Mouse (Mus musculus) urinary bladder, adult 2 months (tissue): Measurements from ENCODE around the gene Gpr137. TPM values are rescaled to one million over a fixed set of nuclear protein-coding genes. Genes with fewer than 3 reads are reported as not detected.
A peak's percentile ranks its signal among the peaks of the same experiment; 100 is the strongest.
"Not testable (repeated sequence)": the region's sequence is repeated elsewhere in the genome, so short reads cannot be mapped to it uniquely, and the experiment has no call there.

Experiments
- DNase-seq: peaks from one replicate; pipeline ENCODE4 v3.0.0; 2022; ENCODE audit warnings: low spot score
- polyA plus RNA-seq: library from polyadenylated mRNA; depleted of rRNA; stranded (reverse); fragments of >200 nt; gene quantifications from 2 replicates; pipeline ENCODE4 v1.2.3, GENCODE M21; 2012; rRNA removed

Gene Gpr137
- polyA plus RNA-seq, 1 experiment = 52.2 TPM

DNA sequence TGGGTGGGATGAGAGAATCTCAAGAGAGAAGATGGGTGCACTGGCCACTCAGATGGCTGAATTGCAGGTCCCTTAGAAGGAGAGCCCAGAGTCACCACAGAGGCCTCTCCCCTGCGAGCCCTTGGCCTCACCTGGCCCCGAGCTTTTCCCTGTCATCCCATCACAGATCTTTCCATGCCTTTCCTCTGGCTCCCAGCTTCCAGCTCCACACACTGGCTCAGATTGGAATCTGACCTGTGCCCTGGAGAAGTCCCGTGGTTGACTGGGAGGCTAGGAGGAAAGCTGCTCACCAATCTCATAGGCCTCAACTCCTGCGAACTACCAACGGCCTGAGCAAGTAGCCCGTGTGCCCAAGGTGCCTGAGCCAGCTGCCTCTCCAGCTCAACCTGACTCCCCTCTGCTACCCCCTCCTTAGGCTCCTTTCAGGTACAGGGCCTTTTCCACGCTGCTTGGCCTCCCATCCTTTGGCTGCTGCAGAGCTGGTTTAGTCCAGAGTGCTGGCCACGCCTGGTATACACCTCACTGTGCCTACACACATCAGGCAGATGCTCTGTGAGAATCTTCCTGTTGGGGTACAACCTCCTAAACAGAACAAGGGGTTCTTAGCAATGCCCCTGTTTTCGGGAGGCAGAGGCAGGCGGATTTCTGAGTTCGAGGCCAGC lies 36.7 kb downstream of the Gpr137 start:
- DNase-seq = peak; percentile 17

- no peak for DNase-seq
Measured at GRCm38 (mm10) chr19:6904846-6905245, 37.4 kb downstream of the Gpr137 start.

DNA sequence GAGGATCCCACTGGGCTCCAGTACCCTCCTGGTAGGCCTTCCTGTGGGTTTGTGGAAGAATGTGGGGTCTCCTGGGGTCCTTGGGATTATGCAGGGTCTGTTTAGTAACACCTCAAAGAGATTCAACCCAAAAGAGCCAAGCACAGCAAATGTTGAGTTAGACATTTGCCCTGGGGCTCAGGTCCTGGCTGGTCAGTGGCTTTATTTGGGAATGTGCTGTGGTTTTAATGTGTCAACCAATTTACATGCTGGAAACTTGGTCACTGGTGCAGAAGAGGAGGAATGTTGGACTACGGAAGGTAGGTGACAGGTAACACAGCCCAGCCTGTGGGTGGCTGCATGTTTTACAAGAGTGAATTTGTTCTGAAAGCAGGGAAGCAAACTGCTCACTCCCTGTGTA lies 39.2 kb downstream of the Gpr137 start:
- DNase-seq = no peak

DNA sequence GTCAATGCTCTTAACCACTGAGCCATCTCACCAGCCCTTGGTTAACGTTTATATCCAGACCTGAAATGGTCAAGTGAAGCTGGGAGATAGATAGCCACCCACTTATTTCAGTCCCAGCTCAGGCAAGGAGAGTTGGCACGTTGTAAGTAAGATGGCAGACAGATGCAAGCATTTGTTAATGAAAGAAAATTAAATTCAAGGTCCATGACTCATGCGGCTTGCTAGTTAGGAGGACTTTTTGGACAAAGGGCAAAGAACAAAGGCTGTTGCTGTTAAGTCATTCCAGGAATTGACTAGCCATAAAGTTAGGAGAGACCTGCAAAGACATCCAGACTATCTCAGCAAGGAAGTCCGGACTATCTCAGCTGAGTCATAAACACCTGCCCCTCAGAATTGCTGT lies 42.6 kb downstream of the Gpr137 start:
- no peak for DNase-seq

DNA sequence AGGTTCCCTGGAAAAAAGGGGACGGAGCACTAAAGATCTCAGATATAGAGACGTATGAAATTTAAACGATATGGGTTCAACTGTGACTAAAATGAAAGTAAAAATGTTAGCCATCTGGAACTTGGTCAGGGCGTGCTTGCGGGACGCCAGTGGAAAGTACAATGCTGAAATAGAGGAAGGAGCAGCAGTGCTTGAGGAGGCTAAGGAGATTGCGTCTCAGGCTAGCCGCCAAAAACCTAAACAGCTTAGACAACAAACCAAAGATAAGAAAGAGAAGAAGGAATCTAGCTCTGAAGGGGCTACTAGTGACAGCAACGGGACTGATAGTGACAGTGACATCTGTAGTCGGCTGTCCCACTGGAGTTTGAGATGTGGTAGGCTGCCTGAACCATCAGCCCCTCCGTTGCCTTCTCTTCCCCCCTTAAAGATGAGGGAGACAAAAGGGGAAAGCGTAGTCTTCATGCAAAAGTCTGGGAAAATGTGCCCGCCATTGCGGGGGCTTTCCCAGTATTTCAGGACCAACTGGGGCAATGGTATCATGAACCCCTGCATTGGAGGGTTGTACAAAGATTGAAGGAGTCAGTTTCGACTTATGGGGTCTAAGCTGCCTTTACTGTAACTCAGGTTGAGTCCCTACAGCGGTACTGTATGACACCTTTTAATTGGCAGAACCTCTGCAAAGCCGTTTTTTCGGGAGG lies 46.5 kb downstream of the Gpr137 start:
- not testable (repeated sequence) for DNase-seq

GRCm38 (mm10) chr19:6893731-6894451 lies 48.4 kb downstream of the Gpr137 start:
- no peak for DNase-seq

- DNase-seq = no peak
Measured at GRCm38 (mm10) chr19:6892512-6892911, 49.8 kb downstream of the Gpr137 start.

Other genes starting within 250 kb of the Gpr137 start
- 34.6 and 37.5 TPM in 2 replicates for gene Rps6ka4, start 101.8 kb downstream of the Gpr137 start, polyA plus RNA-seq
- gene Ccdc88b, start 84.3 kb downstream of the Gpr137 start, polyA plus RNA-seq = 2.5 and 3.2 TPM in 2 replicates
- 114 and 126 TPM in 2 replicates for gene Trmt112, start 32.8 kb downstream of the Gpr137 start, polyA plus RNA-seq
- 308 and 425 TPM in 2 replicates for gene Prdx5, start 32.4 kb downstream of the Gpr137 start, polyA plus RNA-seq
- gene Esrra, start 20.7 kb downstream of the Gpr137 start, polyA plus RNA-seq = 55.8 and 59.1 TPM in 2 replicates
- gene Catsperz, start 17.1 kb downstream of the Gpr137 start, polyA plus RNA-seq = 3.6 and 4.1 TPM in 2 replicates
- 1.6 and 1.8 TPM in 2 replicates for gene Kcnk4, start 8.0 kb downstream of the Gpr137 start, polyA plus RNA-seq
- 67.2 and 75.9 TPM in 2 replicates for gene Bad, start 619 bp downstream of the Gpr137 start, polyA plus RNA-seq
- gene Ppp1r14b, start 32.5 kb upstream of the Gpr137 start, polyA plus RNA-seq = 100 and 132 TPM in 2 replicates
- gene Plcb3, start 34.0 kb upstream of the Gpr137 start, polyA plus RNA-seq = 83.5 and 88.1 TPM in 2 replicates
- gene Fkbp2, start 38.0 kb upstream of the Gpr137 start, polyA plus RNA-seq = 83.0 and 89.1 TPM in 2 replicates
- gene Vegfb, start 45.2 kb upstream of the Gpr137 start, polyA plus RNA-seq = 48.1 and 76.3 TPM in 2 replicates
- gene Dnajc4, start 50.1 kb upstream of the Gpr137 start, polyA plus RNA-seq = 61.7 and 65.2 TPM in 2 replicates
- 32.6 and 37.4 TPM in 2 replicates for gene Nudt22, start 53.6 kb upstream of the Gpr137 start, polyA plus RNA-seq
- 22.9 and 28.4 TPM in 2 replicates for gene Trpt1, start 53.7 kb upstream of the Gpr137 start, polyA plus RNA-seq
- gene Fermt3, start 77.0 kb upstream of the Gpr137 start, polyA plus RNA-seq = 13.9 and 15.7 TPM in 2 replicates
- 82.9 and 85.9 TPM in 2 replicates for gene Stip1, start 97.5 kb upstream of the Gpr137 start, polyA plus RNA-seq
- 23.7 and 26.2 TPM in 2 replicates for gene Macrod1, start 114.3 kb upstream of the Gpr137 start, polyA plus RNA-seq
- 0.37 and 0.66 TPM in 2 replicates for gene Flrt1, start 163.2 kb upstream of the Gpr137 start, polyA plus RNA-seq